Mouse (Mus musculus) adrenal gland, adult 2 months (tissue): Measurements from ENCODE around the gene Sumo3. TPM values are rescaled to one million over a fixed set of nuclear protein-coding genes. Genes with fewer than 3 reads are reported as not detected.
A peak's percentile ranks its signal among the peaks of the same experiment; 100 is the strongest.

Experiments used
- DNase-seq: peaks from one replicate; pipeline ENCODE4 v3.0.0; 2021
- long read RNA-seq: library from polyadenylated mRNA; stranded (forward); transcript quantifications from one replicate; pipeline ENCODE4 v2.0.0, GENCODE M21; 2021
- polyA plus RNA-seq: library from polyadenylated mRNA; depleted of rRNA; stranded (reverse); fragments of >200 nt; gene quantifications from 2 replicates; pipeline ENCODE4 v1.2.3, GENCODE M21; 2012; rRNA removed
- total RNA-seq, 2 experiments: library from RNA; stranded (reverse); gene quantifications; 2 replicates each; pipeline ENCODE4 v1.2.3; 2021

The Sumo3 gene
- total RNA-seq, result 100 to 1,000 TPM in 1 of 2 experiments, 10 to 100 TPM in 1; 97.7 to 104 TPM
- polyA plus RNA-seq, result 83.8 and 91.1 TPM in 2 replicates
- long read RNA-seq, transcript Sumo3-201 (4 exons, 2,630 nt), result major isoform, 119 of 125 reads
- long read RNA-seq, partial matches to known transcripts, result 1 of 125 reads
- long read RNA-seq, other reads (novel, unspliced or antisense), result 0 of 125 reads

DNA sequence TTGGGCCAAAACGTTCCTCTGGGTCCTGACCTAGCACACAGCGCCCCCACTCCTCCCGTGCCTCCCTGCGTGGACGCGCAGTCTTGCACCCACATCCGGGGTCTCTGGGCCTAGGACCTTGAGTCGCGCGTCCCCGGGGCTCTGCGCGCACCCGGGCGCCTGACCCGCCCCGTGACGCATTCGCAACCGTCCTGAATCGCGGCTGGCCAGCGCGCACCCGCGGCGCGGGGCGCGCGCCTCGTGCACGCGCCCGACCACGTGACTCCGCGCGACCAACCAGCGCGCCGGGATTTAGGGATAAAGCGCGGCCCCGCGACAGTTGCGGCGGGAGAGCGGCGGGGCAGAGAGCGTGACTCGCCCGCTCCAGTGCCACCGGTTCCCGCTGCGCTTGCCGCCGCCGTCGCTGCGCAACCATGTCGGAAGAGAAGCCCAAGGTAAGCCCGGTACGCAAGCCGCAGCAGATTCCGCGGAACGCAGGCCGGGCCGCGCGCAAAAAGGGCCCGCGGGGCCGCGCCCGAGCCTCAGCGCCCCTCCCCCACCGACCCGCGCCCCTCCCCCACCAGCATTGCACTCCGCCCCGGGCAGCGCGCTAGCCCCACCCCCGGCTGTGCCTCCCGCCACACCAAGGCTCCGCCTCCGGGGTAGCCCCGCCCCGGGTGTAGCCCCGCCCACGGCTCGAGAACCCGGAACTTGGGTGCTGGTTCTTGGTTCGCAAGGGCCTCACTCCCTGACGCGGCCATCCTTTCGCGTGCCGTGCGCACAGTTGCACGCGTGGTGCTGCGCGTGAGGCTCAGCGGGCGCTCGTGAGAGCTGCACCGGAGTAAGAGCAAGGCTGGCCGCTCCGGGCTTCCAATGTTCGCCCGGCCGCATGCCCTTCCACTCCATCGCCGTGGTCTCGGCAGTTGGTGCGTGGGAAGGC, at the start of gene Sumo3, which contains the start of gene Gm49325:
Gene Sumo3, plus strand, starts transcription at position 190 of the 919 bp plus-strand sequence.
Gene Gm49325, plus strand, starts transcription at position 290 of the 919 bp plus-strand sequence.
- DNase-seq, result peak; percentile 99

DNA sequence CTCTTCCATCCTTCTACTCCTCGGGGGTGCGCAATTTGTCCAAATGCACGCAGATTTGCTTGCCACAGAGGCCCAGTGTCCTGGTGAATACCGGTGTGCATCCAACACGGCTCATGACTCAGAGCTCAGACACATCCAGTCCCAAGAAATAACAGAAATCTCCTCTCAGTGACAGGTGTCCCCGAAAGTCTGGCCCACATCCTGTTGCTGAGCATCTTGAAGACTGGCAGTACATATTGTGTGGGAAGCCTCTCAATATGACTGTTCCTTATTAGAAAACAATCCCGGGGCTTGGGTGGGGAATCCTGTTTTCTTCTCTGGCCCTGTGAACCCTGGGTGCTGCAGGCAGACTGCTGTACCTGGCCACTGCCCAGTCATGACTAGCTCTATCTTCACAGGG, 49.3 kb upstream of the Sumo3 start:
- no peak for DNase-seq

DNA sequence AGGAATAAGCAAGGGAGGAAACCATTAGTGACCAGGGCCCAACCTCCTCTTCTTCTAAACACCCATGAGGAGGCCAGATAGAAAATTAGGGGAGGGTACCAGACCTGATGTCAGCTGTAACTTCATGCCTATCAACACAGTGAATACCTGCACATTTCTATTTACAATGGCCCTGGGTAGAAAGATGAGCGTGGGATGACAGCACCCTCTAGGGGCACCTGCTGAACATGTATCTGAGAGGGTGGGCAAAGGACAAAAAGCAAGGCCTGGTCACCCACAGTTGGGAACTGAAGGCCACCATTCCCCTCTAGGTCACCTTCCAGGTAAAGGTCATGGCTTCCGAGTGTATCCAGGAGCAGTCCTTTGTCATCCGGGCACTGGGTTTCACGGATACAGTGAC, 48.3 kb upstream of the Sumo3 start:
- no peak for DNase-seq

DNA sequence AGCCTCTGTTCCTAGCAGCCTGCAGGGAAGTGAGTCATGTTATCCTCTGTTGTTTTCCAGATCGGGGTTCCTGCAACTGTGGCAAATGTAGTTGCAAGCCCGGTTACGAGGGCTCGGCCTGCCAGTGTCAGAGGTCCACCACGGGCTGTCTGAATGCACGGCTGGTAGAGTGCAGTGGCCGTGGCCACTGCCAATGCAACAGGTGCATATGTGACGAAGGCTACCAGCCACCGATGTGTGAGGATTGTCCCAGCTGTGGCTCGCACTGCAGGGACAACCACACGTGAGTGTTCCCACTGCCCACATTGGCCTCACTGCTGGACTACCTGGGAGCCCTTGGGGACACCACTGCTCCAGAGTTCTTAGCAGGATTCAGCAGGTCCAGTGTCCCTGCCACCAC, 45.8 kb upstream of the Sumo3 start:
- DNase-seq, result no peak

DNA sequence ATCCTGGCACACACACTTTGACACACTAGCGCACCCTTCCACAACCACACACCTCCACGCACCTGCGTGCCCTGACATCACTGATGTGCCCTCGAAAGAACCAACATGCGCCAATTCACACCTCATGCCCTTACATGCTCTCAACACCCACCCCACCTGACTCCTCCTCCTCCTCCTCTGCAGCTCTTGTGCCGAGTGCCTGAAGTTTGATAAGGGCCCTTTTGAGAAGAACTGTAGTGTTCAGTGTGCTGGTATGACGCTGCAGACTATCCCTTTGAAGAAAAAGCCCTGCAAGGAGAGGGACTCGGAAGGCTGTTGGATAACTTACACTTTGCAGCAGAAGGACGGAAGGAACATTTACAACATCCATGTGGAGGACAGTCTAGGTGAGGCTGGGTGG, 45.1 kb upstream of the Sumo3 start:
- no peak for DNase-seq

DNA sequence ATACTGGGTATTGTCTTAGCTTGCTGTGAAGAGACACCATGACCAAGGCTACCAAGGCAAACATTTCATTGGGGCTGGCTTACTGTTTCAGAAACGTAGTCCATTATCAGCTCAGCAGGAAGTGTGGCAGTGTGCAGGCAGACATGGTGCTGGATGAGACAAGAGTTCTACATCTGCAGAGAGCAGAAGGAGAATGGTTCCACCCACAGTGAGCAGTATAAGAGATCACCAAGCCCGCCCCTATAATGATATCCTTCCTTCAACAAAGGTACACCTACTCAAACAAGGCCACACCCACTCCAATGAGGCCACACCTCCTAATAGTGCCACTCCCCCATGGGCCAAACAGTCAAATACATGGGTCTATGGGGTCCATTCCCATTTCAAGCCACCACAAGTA, 44.4 kb upstream of the Sumo3 start:
- DNase-seq, result no peak

DNA sequence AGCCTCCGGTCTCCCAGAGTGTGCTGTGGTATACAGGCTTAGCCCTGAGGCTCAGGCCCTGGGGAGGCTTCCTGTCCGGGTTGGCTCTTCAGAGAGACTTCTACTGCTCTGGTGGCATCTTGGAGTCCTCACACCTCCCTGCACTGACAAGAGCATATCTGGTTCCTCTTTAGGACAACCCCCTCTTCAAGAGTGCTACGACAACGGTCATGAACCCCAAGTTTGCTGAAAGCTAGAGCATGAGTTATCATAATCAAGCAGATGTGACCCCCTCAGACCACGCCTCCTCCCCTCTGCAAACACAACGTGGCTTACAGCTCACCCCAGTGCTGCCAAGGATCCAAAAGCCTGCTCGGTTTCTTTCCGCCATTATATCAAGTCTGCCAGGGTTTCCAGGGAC, 40.9 kb upstream of the Sumo3 start:
- no peak for DNase-seq

DNA sequence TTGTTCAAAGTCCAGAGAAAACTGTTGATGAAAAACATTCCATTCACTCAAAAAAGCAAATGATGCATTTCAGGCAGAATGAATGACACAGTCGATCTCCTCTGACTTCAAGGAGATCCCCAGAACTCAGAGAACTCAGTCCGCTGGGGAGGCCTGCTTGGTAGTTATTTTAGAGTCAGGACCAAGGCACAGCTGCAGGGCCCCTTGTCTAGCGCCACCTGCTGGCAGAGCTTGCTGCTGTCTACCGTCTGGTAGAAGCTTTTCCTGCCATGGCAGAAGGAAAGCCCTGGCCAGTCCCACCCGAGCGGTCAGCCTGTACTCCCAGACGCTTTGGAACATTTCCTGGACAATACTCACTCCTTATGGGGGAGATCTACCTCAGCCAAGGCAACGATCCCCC, 39.2 kb upstream of the Sumo3 start:
- DNase-seq, result peak; percentile 83

DNA sequence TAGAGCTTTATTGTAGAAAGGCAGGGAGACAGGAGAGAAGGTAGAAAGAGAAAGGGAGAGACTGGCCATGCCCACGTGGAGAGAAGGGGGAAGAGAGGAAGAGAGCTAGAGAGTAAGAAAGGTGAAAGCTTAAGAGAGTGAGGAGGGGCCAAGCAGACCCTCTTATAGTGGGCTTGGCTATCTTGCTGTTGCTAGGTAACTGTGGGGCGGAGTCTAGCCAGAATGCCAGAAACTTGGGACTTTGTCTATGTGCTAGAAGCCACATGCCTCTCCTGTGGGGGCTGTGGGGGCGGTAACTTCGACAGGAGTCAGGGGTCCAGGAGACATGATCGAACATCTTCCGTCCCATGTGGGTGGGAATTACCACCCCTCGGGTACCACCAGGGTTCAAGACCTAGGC, 36.4 kb upstream of the Sumo3 start:
- no peak for DNase-seq

DNA sequence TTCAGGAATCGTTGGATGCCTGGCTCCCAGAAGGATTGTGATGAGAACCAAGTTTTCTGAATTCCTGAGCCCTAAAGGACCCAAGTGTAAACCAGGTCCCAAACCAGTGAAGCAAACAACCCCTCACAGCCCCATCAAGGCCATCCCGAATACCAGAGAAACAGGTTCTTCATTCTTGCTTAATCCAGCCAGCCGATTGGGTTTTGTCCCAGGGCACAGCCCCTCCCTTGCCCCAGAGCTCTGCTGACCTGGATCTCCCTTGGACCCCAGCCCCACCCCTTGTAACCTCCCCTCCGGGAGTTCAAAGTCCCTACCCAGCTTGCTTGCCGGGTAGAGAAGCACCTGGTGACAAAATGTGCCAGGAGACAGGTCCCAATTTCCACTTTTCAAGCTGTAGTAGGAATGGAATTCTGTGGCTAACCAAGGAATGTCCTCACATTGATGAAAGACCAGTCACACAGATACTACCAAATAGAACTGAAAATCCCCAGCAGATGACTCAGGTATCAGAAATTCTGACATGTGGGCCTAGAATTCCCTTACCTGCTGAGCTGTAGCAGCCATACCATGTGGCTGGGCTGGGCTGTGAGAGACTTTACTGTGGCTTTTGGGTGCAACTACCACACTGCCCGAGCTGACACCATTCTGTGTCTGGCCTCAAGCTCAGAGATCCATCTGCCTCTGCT, 35.8 kb upstream of the Sumo3 start:
- no peak for DNase-seq

DNA sequence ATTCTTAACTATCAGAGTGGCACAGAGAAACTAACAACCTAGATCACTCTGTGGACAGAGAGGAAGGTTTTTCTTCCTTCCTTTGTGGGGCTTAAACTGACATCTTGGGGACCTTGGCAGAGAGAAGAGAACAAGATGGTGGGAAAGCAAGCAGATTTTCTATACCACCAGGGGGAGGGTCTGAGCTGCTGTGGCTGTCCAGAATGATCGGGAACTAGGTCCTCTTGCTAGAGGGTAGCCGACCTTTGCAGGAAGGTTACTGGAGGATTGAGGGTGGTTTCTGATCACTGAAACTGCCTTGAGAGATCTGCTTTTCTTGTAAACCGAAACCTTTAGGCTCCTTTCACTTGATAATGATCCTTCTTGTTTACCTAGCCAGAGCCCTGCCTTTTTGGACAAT, 33.7 kb upstream of the Sumo3 start:
- no peak for DNase-seq

DNA sequence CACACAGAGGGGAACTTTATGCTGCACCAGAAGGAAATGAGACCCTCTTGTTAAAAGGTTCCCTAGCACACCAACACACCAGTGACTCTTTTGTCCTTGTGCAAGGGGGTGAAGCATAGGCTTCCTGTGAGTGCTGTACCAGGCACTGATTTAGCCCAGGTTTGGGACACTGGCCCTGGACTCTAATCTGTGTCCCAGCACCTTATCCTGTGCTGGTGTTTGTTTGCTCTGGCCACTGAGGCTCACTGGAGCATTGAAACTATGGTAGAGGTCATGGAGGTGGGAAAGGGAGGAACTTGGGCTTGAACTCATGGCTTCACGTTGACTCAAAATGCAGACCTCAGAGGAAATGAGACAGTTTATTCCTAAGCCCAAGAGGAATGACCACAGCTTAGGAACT, 32.7 kb upstream of the Sumo3 start:
- DNase-seq, result no peak

DNA sequence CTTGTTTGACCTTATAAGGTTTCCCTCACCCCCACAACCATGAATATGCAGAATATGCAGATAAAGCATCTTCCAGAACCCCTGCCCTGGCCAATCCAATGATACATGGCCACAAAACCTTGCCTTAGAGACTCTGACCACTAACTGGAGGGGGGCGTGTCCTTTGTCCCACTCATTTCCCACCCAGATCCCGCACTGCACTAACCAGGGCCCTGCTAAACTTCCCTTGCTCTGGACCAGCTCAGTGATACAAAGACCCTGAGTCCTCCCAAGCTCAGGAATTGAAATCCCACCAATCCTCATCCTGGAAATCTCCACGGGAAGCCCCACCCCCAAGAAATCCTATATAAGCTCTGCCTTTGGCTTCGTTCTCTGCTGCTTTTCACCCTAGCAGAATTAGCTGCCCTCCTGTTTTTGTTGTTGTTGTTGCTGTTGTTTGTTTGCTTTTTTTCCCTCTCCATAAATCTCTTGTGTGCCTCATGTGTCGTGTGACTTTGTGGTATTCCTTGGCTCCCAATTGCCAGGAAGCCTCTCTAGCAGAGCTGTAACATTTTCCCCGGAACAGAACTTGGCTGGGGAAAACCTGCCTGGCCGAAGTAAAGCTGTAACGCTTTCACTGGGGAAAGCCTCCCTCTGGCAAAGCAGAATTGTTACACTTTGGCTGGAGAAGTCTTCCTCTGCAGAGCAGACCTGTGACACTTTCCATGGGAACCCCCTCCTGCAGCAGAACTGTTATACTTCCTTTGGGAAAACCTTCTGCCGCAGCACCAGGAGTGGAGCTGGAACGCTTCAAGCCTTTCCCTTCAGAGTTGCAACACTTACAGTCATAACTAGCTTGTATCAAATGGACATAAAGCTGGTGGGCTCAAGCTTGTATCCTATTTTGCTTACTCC, 25.6 kb upstream of the Sumo3 start:
- DNase-seq, result no peak

DNA sequence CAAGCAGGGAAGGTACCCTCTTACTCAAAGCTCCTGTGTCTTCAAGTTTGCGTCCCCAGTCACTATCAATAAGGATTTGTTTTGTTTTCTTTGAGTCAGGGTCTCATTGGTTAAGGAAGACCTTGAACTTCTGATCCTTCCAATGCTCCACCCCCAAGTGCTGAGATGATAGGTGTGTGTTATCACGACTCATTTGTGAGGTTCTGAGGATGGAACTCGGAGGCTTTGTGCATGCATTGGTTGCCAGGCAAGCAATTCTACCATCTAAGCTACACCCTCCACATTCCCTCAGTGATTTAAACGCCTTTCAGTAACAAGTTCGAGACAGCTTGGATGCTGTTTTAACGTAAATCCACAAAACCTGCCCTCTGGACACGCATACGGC, 24.9 kb upstream of the Sumo3 start:
- DNase-seq, result no peak

DNA sequence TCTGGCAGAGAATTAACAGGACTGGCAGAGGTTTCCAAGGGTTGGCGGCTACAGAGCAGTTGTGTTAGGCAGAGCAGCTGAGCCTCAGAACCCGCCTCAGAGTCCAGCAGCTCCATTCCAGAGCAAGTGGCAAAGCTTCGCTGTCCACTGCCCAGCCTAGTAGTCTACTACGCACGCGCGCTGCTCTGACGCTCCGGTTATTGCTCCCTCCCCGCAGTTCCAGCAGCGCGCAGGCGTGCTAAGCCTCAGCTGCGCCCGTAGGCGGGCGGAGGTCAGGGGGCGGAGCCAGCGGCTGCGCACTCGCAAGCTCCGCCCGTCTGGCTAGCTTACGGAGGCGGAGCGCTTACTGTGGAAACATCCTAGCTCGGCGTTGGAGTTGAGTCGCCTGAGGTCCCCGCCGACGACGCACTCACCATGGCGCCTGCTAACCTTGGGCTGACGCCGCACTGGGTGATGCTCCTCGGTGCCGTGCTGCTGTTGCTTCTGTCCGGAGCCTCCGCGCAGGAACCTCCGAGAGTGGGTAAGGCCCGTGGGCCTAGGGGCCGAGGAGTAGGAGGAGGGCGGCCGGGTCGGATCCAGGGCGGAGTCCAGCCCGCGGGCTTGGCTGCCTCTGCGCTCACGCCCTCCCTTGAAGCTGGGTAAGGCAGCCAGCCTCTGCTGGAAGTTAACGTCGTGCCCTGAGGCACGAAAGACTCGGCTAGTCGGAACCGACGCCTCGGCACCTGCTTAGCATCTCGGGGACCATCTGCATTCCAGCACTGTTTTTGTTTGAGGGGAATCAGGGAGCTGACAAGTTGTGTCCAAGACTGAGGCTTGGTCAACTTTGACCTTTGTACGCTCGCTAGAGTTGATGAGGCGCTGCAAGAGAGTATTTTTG, 24.3 kb upstream of the Sumo3 start, which contains the start of gene Pttg1ip:
Gene Pttg1ip, plus strand, starts transcription at position 313 of the 877 bp plus-strand sequence.
- DNase-seq, result peak; percentile 98

DNA sequence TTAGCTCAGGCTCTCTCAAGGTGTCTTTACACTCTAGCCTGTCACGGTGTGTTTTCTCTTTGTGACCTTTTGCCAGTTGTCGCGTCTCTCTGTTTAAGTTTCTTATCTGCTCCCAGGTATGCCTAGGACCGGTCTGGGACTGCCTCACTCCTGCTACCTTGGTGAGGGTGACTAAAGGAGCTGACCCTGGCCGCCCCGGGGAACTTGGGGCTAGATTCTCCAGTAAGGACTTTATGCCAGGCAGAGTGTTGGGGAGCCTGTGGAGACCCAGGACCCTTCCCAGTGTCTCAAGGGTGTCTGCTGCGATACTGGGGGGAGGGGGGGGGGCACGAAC, 23.6 kb upstream of the Sumo3 start:
- no peak for DNase-seq

DNA sequence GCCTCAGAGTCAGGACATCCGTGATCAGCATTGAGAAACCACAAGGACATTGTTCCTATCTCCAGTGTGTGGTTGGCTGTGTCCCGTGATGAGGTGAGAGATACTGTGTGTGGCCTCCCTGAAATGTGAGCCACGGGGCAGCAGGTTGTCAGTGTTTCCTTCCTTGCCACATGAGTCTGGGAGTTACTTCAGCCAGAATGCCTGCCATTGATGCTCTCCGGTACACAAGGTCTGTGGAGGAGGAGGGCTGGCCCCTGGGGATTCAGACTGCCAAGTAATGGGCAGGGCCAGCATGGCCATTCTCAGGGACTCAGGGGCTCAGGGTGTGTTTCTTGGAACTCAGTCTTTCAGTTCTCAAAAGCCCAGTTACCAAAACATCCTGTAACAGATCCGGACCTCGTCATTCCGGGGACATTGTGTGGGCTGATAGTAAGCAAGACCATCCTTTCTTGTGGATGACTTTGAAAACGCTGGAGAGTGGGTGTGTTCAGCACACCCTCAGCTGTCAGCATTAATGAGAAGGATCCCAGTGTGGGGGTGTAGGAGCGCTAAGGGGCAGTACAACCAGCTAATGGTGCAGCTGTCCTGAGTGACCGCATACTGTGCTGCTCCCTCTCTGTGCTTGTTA, 22.0 kb upstream of the Sumo3 start:
- peak; percentile 56 for DNase-seq

DNA sequence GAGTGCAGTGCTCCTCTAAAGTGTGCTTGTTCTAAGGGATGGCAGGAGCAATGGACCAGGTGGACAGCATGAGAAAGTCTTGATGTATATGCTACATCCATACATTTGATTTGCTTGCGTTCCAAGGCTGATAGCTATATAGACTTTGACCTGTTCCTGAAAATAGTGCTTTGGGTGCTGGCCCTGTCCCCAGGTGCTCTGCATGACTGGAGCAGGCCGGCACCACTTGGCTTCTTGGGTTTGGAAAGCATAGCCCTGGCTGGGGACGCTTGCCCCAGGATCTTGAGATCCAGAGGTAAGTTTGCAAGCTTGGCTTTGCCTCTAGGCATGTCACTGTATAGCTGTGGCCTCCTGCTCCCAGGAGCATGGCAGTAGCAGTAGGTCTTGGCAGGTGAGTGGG, 19.3 kb upstream of the Sumo3 start:
- no peak for DNase-seq

DNA sequence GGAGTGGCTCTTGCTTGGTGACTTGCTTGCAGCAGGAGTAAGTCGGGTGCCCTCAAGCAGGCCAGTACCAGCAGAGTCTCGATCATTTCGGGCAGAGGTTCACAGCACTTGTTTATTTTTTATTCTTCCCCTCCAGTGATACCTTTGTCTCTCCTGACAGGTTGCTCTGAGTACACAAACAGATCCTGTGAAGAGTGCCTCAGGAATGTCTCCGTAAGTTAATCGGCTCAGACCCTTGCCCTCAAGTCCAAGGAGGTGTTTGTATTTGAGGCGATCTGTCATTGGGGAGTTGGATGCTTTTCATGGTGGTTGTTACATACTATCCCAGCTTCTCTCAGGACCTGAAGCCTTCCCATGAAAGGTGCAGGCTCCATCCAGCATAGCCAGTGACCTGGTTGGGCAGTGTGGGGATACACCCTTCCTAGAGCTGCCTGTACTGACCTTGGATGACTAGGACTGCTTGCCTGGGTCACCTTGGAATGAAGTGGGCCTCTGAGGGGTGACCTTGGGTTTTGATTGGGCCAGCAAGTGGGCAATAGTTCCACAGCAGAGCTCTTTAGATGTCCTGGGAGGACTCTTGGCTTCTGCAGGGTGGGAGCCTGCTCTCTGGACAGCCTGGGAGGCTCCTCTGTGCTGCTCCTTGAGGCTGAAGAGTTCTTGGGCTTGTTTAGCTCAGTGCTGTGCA, 18.7 kb upstream of the Sumo3 start:
- peak; percentile 59 for DNase-seq

DNA sequence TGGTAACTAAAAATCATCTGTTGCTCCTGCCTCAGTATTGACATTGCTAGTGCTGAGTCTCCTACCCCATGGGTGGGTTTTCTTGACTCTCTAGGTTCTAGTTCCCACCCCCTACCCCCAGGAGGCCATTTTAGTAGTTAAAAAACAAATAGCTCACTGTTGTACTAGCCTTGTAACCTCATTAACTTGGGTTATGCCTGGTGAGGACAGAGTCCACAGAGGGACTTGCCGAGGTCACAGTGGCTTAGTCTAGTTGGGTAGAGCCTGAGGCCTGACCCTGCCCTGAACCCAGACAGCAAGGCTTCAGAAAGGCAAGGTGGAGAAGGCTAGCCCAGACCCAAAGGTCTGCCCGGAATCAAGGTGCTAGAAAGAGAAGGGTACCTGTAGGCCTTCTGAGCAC, 17.9 kb upstream of the Sumo3 start:
- no peak for DNase-seq
